Mouse (Mus musculus): Measurements from ENCODE around the gene 7530416G11Rik.

DNA sequence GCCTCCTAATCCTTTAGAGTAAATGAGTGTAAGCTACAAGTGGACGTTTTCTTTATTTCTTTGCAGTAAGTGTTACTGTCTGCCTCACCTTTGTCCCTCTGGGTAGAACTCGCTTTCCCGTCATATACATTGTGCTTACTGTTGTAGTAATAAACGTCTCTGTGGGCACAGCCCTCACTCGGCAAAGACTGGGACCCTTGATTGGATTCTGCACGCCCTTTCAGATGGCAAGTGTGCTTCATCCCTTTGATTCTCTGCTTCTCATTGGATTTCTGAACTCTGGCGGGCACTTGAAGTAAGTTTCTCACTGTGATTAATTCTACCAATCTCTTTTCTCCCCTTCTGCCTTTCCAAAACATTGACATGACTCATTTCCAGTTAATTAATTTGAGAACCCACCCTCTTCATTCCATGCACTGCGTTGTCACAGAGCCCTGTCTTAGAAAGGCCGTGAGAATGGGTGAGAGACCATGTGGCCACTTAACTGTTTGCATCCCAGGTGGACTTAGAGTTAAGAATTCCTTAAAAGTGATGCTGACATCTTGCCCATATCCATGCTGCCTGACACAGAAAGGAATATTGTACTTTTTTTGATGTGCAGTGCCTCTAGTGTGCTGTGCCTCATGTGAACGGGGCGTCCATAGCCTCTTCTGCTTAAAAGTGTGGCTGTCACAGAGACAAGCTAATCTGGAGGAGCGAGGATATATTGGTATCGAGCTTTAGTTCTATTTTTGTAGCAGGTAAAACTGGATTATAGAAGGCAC lies 39.8 kb downstream of the 7530416G11Rik start:
- TF ChIP-seq GATA1 (IDR thresholded peaks at IDR 0.05; ENCODE audit: low read length): no peak
- no peak for TF ChIP-seq TAL1 (IDR thresholded peaks at IDR 0.05; ENCODE audit: low read length)
